Mouse (Mus musculus) small intestine, adult 2 months (tissue): ENCODE data around the gene Klhl30. TPM values are rescaled to one million over a fixed set of nuclear protein-coding genes. Genes with fewer than 3 reads are reported as not detected.

Experiments used
- H3K27ac ChIP-seq: fragments of 200-500 bp; 2 replicates; pipeline ENCODE4 v1.5.1; 2012; ENCODE audit warnings: low read depth, low read length, control low read depth, inconsistent platforms; ENCODE audit not compliant: insufficient read depth
- H3K27me3 ChIP-seq: fragments of 200-500 bp; 2 replicates; pipeline ENCODE4 v1.6.1; 2012; ENCODE audit warnings: mild to moderate bottlenecking, moderate library complexity, low read length, inconsistent platforms; ENCODE audit not compliant: control insufficient read depth, insufficient read depth
- H3K36me3 ChIP-seq: fragments of 200-500 bp; 2 replicates; pipeline ENCODE4 v1.6.1; 2012; ENCODE audit warnings: mild to moderate bottlenecking, low read length, control low read depth, inconsistent platforms; ENCODE audit not compliant: control insufficient read depth, insufficient read depth
- H3K4me1 ChIP-seq: fragments of 200-500 bp; 2 replicates; pipeline ENCODE4 v1.6.1; 2012; ENCODE audit warnings: low read length, inconsistent platforms, mixed read lengths; ENCODE audit not compliant: control insufficient read depth, insufficient read depth, insufficient read length
- H3K4me3 ChIP-seq: fragments of 200-500 bp; 2 replicates; pipeline ENCODE4 v1.5.1; 2012; ENCODE audit warnings: low read depth, mild to moderate bottlenecking, control low read depth, inconsistent platforms, low read length, moderate library complexity
- CTCF ChIP-seq: fragments of 200-500 bp; IDR thresholded peaks from 2 replicates; pipeline ENCODE4 v1.5.1; 2012; ENCODE audit warnings: low read depth, mild to moderate bottlenecking, control low read depth, inconsistent platforms, low read length, moderate library complexity, mixed read lengths; ENCODE audit not compliant: insufficient replicate concordance, insufficient read length; ENCODE audit errors: extremely low read depth
- POLR2A ChIP-seq: fragments of 200-500 bp; IDR thresholded peaks from 2 replicates; pipeline ENCODE4 v1.6.1; 2012; ENCODE audit warnings: low read depth, mild to moderate bottlenecking, control low read depth, inconsistent platforms, low read length, moderate library complexity
- WGBS: fragments of 180-500 bp; shearing (Covaris S2); methylation state at CpG from one replicate; pipeline ENCODE4 v1.1.7; 2018; 5-methylcytosine and 5-hydroxymethylcytosine counted together
- polyA plus RNA-seq: library from polyadenylated mRNA; depleted of rRNA; stranded (reverse); fragments of >200 nt; gene quantifications from 2 replicates; pipeline ENCODE4 v1.2.3, GENCODE M21; 2012

Gene Klhl30
- polyA plus RNA-seq, 1 experiment = 1.2 TPM

DNA sequence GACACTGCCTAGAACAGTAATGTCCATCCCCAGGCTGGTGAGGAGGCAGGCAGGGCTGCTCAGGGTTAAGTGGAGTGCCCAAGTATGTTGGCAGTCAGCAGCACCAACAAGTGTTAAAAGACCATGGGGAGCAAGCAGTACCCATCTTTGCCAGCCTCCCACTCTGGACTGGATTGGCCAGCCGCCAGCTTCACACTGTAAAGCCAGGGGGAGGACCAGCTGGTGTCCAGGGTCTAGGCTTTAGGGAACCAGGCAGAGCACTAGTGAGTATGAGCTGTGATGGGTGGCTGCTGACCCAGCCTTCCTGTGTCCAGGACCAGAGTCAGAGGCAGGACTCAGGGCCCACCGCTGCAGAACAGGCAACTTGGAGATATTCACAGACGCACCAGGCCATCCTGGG lies 6.8 kb upstream of the Klhl30 start:
- no peak overlapping the region for H3K27ac ChIP-seq
- WGBS = 80% methylated on average over 3 of the region's 3 CpGs
- no peak overlapping the region for H3K4me3 ChIP-seq
- peaks cover 2% of the 10 kb centered on the region; the same call in 1 of the 2 replicates for H3K4me1 ChIP-seq
- H3K27me3 ChIP-seq = peaks cover 15% of the 10 kb centered on the region
- TF ChIP-seq CTCF (no peak), POLR2A (no peak)
- no peaks in the 10 kb centered on the region for H3K36me3 ChIP-seq

DNA sequence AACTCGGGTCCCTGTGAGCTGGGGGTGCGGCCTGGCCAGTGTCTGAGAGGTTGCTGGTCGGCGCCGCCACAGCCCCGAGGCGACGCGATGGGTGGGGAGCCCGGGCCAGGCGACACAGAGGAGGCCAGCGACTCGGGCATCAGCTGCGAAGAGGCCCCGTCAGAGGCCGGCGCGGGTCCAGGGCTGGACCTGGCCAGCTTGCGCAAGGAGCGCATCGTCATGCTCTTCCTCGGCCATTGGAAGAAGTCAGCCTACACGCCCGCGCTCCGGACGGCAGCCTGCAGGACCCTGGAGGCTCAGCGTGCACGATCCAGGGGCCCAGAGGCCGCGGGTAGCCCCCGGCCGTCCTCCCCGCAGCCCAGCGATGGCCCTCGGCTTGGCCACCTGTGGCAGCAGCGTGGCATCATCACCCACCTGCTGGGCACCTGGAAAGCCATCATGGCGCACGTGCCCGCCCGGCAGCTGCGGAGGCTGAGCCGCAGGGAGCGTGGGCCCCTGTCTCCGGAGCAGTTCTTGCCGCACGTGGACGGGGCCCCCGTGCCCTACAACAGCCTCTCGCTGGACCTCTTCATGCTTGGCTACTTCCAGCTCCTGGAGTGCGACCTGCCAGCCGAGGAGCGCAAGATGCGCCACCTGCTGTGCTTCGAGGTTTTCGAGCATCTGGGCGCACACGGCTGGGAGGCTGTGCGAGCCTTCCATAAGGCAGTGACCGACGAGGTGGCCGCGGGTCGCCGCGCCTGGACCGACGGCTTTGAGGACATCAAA lies 5.7 kb upstream of the Klhl30 start:
- no peak overlapping the region for H3K4me3 ChIP-seq
- WGBS = 4% methylated on average over 68 of the region's 68 CpGs
- TF ChIP-seq POLR2A (no peak), CTCF (no peak)
- no peaks in the 10 kb centered on the region for H3K36me3 ChIP-seq
- H3K27ac ChIP-seq = no peak overlapping the region
- H3K4me1 ChIP-seq = peaks cover 2% of the 10 kb centered on the region; the same call in 1 of the 2 replicates
- peaks cover 15% of the 10 kb centered on the region for H3K27me3 ChIP-seq

DNA sequence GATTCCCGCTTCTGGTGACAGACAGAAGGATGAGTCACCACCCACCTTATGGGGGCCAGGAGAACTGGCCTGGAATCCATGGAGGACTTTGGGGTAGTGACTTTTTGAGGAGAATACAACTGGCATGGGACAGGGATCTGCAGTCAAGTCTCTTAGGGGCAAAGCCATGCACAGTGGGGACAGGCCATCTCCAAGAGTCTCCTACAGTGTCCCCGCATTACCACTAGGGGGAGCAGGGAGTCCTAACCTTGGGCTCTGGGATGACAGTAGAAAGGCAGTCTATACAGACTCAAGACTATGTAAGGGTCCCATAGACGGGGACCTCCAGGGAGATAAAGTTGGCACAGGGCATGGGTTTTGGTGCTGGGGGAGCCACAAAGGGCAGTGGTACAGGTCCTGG lies 3.9 kb upstream of the Klhl30 start:
- Histone ChIP-seq H3K4me3 (no peak overlapping the region), H3K27me3 (peaks cover 15% of the 10 kb centered on the region), H3K36me3 (no peaks in the 10 kb centered on the region), H3K27ac (no peak overlapping the region), H3K4me1 (peaks cover 2% of the 10 kb centered on the region; the same call in 1 of the 2 replicates)
- TF ChIP-seq CTCF (peak; percentile 84; the same call in 1 of the 2 replicates), POLR2A (no peak)
- 30% methylated on average over 3 of the region's 3 CpGs for WGBS

DNA sequence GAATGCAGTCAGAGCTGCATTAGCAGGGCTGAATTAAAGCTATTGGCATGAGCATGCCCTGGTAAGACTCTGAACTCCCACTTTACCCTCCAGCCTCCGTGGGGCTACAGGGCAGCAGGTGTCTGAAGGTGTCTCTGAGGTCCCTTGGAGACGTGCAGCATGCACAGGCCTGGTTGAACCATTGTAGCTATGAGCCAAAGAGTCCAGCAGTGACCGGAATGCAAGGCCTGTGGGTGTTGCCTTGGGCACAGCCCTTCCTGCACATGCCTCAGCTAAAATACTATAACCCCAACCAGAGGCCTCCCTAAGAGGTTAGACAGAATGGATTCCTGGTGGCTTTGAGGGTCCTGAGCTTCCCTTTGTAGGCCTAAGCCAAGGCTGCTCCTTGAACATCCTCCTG lies 433 bp downstream of the Klhl30 start:
- TF ChIP-seq CTCF = no peak
- no peak for TF ChIP-seq POLR2A
- no peak overlapping the region for H3K27ac ChIP-seq
- no peaks in the 10 kb centered on the region for H3K36me3 ChIP-seq
- no peaks in the 10 kb centered on the region for H3K27me3 ChIP-seq
- H3K4me3 ChIP-seq = no peak overlapping the region
- no peaks in the 10 kb centered on the region for H3K4me1 ChIP-seq
- 70% methylated on average over 3 of the region's 3 CpGs for WGBS

DNA sequence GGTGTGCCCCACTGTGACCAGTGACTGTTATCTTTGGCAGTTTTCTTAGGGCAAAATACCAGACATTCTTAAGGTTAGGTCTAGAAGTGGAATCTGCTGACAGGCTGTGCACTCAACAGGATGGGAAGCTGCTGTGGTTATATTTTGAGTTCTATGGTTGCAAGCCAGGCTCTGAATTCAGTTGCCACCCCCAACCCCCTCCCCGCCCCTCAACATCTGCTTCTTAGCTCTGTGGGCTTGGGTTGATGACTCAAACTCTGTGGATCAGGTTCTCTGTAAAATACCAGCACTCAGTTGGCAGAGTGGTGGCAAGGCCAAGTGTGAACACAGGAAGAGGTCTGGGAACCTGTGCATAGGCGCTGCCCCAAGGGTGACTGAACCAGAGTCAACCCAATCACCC lies 1.5 kb downstream of the Klhl30 start:
- 93% methylated on average over 2 of the region's 2 CpGs for WGBS
- Histone ChIP-seq H3K27me3 (no peaks in the 10 kb centered on the region), H3K36me3 (no peaks in the 10 kb centered on the region), H3K27ac (no peak overlapping the region), H3K4me3 (no peak overlapping the region), H3K4me1 (no peaks in the 10 kb centered on the region)
- no peak for TF ChIP-seq CTCF

DNA sequence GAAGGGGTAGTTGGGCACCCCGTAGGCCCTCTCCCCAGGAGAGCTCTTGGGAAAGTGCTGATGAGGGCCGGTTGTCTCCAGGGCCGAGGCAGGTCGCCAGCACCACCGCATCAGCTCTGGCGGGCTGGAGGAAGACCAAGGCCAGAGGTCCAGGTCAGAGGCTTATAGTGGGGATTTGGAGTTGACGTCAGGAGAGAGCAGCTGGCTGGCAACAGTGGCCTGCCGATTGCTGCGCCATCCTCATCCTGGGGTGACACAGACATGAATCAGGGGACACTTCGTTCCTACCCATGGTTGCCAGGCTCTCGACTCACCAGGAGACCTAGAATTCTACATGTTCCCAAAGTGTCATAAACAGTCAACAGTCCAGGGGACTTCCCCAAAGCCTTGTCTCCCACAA lies 5.3 kb downstream of the Klhl30 start:
- Histone ChIP-seq H3K4me3 (no peak overlapping the region), H3K36me3 (no peaks in the 10 kb centered on the region), H3K27ac (no peak overlapping the region), H3K4me1 (no peaks in the 10 kb centered on the region), H3K27me3 (no peaks in the 10 kb centered on the region)
- whole genome bisulfite sequencing = 80% methylated on average over 11 of the region's 11 CpGs
- no peak for TF ChIP-seq CTCF
- no peak for TF ChIP-seq POLR2A

DNA sequence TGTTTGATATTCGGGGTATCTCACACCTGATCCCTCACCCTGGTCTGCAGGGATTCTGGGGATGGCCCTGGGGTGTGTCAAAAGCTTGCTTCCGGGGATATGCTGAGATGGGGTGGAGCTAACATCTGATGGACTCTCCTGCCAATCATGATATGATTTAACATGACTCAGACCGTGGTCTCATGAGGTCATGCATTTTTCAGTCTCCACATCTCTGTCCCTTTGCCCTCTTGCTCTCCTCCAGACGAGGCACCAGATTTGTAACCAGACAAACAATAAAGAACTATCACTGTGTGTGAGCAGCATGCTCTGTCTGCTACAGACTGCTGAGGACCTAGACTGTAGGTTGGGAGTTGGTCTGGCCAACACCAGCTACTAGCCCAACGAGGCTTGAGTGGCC lies 11.3 kb downstream of the Klhl30 start:
- no peaks in the 10 kb centered on the region for H3K36me3 ChIP-seq
- no peak for TF ChIP-seq CTCF
- no peak for TF ChIP-seq POLR2A
- WGBS = 52% methylated on average over 5 of the region's 5 CpGs
- no peak overlapping the region for H3K27ac ChIP-seq
- no peak overlapping the region for H3K4me3 ChIP-seq
- no peaks in the 10 kb centered on the region for H3K27me3 ChIP-seq
- H3K4me1 ChIP-seq = peaks cover 7% of the 10 kb centered on the region
